Mouse (Mus musculus): Measurements from ENCODE around the gene Mipep.

DNA sequence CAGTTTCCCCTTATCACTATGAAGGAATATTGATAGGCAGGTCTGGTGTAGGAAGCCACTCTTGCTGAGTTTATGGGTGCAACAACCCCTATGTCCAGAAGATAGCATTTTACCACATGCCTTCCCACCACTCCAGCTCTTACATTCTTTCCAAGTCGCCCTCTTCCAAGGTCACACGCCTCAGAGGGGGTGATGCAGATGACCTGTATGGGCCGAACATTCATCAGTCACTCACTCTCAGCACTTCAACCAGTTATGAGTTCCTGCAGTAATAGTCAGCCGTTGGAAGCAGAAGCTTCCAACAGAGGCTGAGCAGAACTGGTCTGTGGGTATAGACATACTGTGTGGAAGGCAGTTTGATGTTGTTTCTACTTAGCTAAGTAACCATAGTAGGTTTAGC lies 27.2 kb downstream of the Mipep start:
- TF ChIP-seq CTCF (IDR thresholded peaks at IDR 0.05), result no peak
- TF ChIP-seq EP300 (IDR thresholded peaks at IDR 0.05), result no peak
